Comparison of ENCODE assay signal across 8 mouse cellular contexts in the genomic region with DNA sequence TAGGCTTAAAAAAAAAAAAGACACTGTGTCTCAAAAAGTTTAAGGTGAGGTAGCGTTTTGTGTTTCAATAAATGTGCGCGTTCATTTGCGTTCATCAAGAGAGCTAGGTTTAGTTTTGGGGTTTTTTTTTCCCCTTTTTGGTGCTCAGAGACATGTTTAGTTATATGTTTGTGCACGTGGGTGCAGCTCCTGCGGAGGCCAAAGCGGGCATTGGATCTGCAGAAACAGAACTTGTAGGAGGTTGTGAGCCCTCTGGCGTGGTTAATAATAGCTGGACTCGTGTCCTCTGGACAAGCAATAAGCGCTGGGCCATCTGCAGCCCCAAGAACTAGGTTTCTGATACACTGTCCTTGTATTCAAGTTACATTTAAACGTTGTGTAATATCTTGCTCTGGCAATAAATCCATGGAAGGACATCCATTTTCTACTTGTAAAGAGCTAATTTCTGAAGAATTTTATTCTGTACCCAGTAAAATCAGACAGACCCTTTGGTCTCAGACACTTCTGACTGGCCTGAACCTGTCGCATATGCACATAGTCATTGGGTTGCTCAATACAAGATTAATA. TPM values are rescaled to one million over a fixed set of nuclear protein-coding genes. Genes with fewer than 3 reads are reported as not detected.
DNase-seq lines count a peak whose midpoint lies in the region; ATAC-seq and TF ChIP-seq lines count a peak whose summit lies in the region.

No protein-coding gene starts in this region.

- no peaks in the 10 kb centered on the region for H3K36me3 ChIP-seq in kidney, adult 2 months (ENCODE audit: control insufficient read depth, insufficient read depth, low read length)
- peaks cover 62% of the 10 kb centered on the region for H3K36me3 ChIP-seq in hindbrain, embryonic 10.5 days
- H3K36me3 ChIP-seq in midbrain, embryonic 13.5 days, result peaks cover 30% of the 10 kb centered on the region

- no peak for TF ChIP-seq CTCF in kidney, adult 2 months (conservative IDR thresholded peaks at IDR 0.05; ENCODE audit: insufficient read depth, insufficient read length, low read depth, low read length)

- TF ChIP-seq POLR2A in kidney, adult 2 months (IDR thresholded peaks at IDR 0.05; ENCODE audit: low read depth, low read length), result no peak

- peaks cover 7% of the 10 kb centered on the region for H3K4me1 ChIP-seq in kidney, adult 2 months (ENCODE audit: control insufficient read depth, insufficient read depth, low read length)
- peaks cover 26% of the 10 kb centered on the region for H3K4me1 ChIP-seq in hindbrain, embryonic 10.5 days (replicated peaks)
- peaks cover 28% of the 10 kb centered on the region for H3K4me1 ChIP-seq in midbrain, embryonic 13.5 days (replicated peaks)

- H3K4me2 ChIP-seq in midbrain, embryonic 13.5 days (replicated peaks), result peak overlapping the region; percentile 97

- H3K27ac ChIP-seq in kidney, adult 2 months (ENCODE audit: insufficient read depth, low read depth, low read length), result no peak overlapping the region
- H3K27ac ChIP-seq in hindbrain, embryonic 10.5 days, result peak overlapping the region; percentile 94
- peak overlapping the region; percentile 94 for H3K27ac ChIP-seq in midbrain, embryonic 13.5 days

- H3K4me3 ChIP-seq in kidney, adult 2 months (ENCODE audit: insufficient read depth, low read depth, low read length), result peak overlapping the region; percentile 96
- H3K4me3 ChIP-seq in hindbrain, embryonic 10.5 days, result peak overlapping the region; percentile 73
- peak overlapping the region; percentile 83 for H3K4me3 ChIP-seq in midbrain, embryonic 13.5 days (replicated peaks)

- no peak for DNase-seq in kidney, adult 2 months
- DNase-seq in kidney, postnatal 36 days, result no peak
- peak; percentile 9 to 48 for DNase-seq in adrenal gland, postnatal 36 days
- DNase-seq in hindbrain, embryonic 10.5 days (ENCODE audit: low spot score), result no peak
- DNase-seq in thymus, postnatal 25 days, result no peak
- no peak for DNase-seq in adipocyte (ENCODE audit: low spot score)
- no peak for DNase-seq in right cerebral cortex, adult 18-20 months

- no peaks in the 10 kb centered on the region for H3K27me3 ChIP-seq in kidney, adult 2 months (replicated peaks; ENCODE audit: control insufficient read depth, insufficient read depth, low read length)
- no peaks in the 10 kb centered on the region for H3K27me3 ChIP-seq in hindbrain, embryonic 10.5 days (ENCODE audit: insufficient read depth, poor library complexity, severe bottlenecking)
- H3K27me3 ChIP-seq in midbrain, embryonic 13.5 days, result no peaks in the 10 kb centered on the region

- peak overlapping the region; percentile 87 for H3K9ac ChIP-seq in midbrain, embryonic 13.5 days (replicated peaks)

- WGBS in kidney, adult 2 months, result 2% methylated on average over 12 of the region's 12 CpGs
- WGBS in hindbrain, embryonic 10.5 days, result 5% methylated on average over 12 of the region's 12 CpGs
- WGBS in midbrain, embryonic 13.5 days, result 5% methylated on average over 12 of the region's 12 CpGs

- no peak for ATAC-seq in midbrain, embryonic 13.5 days

- no peaks in the 10 kb centered on the region for H3K9me3 ChIP-seq in hindbrain, embryonic 10.5 days
- no peaks in the 10 kb centered on the region for H3K9me3 ChIP-seq in midbrain, embryonic 13.5 days

RNA-seq across cellular contexts. Expression of gene Snrpg, which starts 0.9 kb away (rescaled TPM):
- polyA plus RNA-seq in kidney, adult 2 months (2012; rRNA removed), result 35.3 and 82.5 TPM in 2 replicates
- total RNA-seq in adrenal gland, postnatal 36 days (2021), result 100 to 1,000 TPM; 202 to 467 TPM
- polyA plus RNA-seq in hindbrain, embryonic 10.5 days (2016; fragmentation: Nextera tagmentation; extraction: Ambion mirVana), result 782 and 875 TPM in 2 replicates
- polyA plus RNA-seq in midbrain, embryonic 13.5 days (2015; fragmentation: Nextera tagmentation; extraction: Ambion mirVana), result 599 and 627 TPM in 2 replicates

RNA-seq across cellular contexts. Expression of gene Fam136a, which starts 6.6 kb away (rescaled TPM):
- polyA plus RNA-seq in kidney, adult 2 months (2012; rRNA removed), result 19.7 and 20.2 TPM in 2 replicates
- 100 to 1,000 TPM in 1 of 2 experiments, 10 to 100 TPM in 1; 70.1 to 117 TPM for total RNA-seq in adrenal gland, postnatal 36 days (2021)
- 150 and 167 TPM in 2 replicates for polyA plus RNA-seq in hindbrain, embryonic 10.5 days (2016; fragmentation: Nextera tagmentation; extraction: Ambion mirVana)
- 134 and 137 TPM in 2 replicates for polyA plus RNA-seq in midbrain, embryonic 13.5 days (2015; fragmentation: Nextera tagmentation; extraction: Ambion mirVana)

RNA-seq across cellular contexts. Expression of gene Pcyox1, which starts 24.9 kb away (rescaled TPM):
- polyA plus RNA-seq in kidney, adult 2 months (2012; rRNA removed), result 56.4 and 56.8 TPM in 2 replicates
- 100 to 1,000 TPM; 139 to 253 TPM for total RNA-seq in adrenal gland, postnatal 36 days (2021)
- polyA plus RNA-seq in hindbrain, embryonic 10.5 days (2016; fragmentation: Nextera tagmentation; extraction: Ambion mirVana), result 87.1 and 99.4 TPM in 2 replicates
- polyA plus RNA-seq in midbrain, embryonic 13.5 days (2015; fragmentation: Nextera tagmentation; extraction: Ambion mirVana), result 114 and 122 TPM in 2 replicates

RNA-seq across cellular contexts. Expression of gene Tia1, which starts 32.0 kb away (rescaled TPM):
- 11.5 TPM in 2 replicates for polyA plus RNA-seq in kidney, adult 2 months (2012; rRNA removed)
- total RNA-seq in adrenal gland, postnatal 36 days (2021), result 10 to 100 TPM; 36.2 to 53.6 TPM
- 209 and 212 TPM in 2 replicates for polyA plus RNA-seq in hindbrain, embryonic 10.5 days (2016; fragmentation: Nextera tagmentation; extraction: Ambion mirVana)
- 401 and 405 TPM in 2 replicates for polyA plus RNA-seq in midbrain, embryonic 13.5 days (2015; fragmentation: Nextera tagmentation; extraction: Ambion mirVana)

RNA-seq across cellular contexts. Expression of gene Gm44790, which starts 54.4 kb away (rescaled TPM):
- 2.9 and 6.7 TPM in 2 replicates for polyA plus RNA-seq in kidney, adult 2 months (2012; rRNA removed)
- not detected for total RNA-seq in adrenal gland, postnatal 36 days (2021)
- 1.8 TPM in 1 of 2 replicates, not detected in the other for polyA plus RNA-seq in hindbrain, embryonic 10.5 days (2016; fragmentation: Nextera tagmentation; extraction: Ambion mirVana)
- not detected in 2 replicates for polyA plus RNA-seq in midbrain, embryonic 13.5 days (2015; fragmentation: Nextera tagmentation; extraction: Ambion mirVana)

Comparison
In these comparisons a context has a peak if more than half of its experiments do, and no peak if none do; other contexts are left out.
1. DNase-seq: peak in adrenal gland, postnatal 36 days (2 of 2); none in kidney, adult 2 months (single experiment), kidney, postnatal 36 days (0 of 2), hindbrain, embryonic 10.5 days (single experiment), thymus, postnatal 25 days (single experiment), adipocyte (single experiment) and right cerebral cortex, adult 18-20 months (single experiment).
2. Peak in every context shown above with its lines, with median percentiles within 50 percentile points of each other: H3K4me3 ChIP-seq.